19 mouse cellular contexts compared by ENCODE assay signal in the genomic region with DNA sequence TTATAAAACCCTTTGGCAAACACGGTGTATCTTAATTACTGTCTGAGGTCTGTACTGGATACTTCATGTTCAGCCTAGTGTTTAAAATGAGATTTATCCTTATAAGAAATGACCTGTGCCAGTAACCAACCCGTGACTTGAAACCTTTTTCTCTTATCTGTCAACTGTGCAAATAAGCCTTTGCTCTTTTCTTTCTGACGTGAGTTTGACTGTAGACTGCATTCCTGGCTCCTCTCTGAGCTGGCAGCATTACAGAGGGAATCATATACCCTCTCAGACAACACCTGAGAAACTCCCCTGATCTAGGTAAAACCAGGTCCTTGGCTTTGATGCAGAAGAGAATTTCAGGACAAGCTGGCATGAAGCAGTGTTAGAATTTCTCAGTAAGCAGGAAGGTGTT.
"Had no signal": no experiment of that assay in that cellular context is flagged by ENCODE, and none has a peak within 500 bp of the region (broad histone marks: within the 10 kb centered on the region; RNA-seq: fewer than 3 reads in every experiment).

No protein-coding gene starts in this region.

- H3K27ac ChIP-seq: midbrain, embryonic 10.5 days; midbrain, embryonic 12.5 days; neural tube, embryonic 13.5 days; neural tube, embryonic 15.5 days had no signal

- H3K4me2 ChIP-seq: lung, embryonic 14.5 days; midbrain, embryonic 12.5 days; neural tube, embryonic 13.5 days; neural tube, embryonic 15.5 days had no signal

- H3K9me3 ChIP-seq: midbrain, embryonic 10.5 days; midbrain, embryonic 12.5 days; neural tube, embryonic 13.5 days; neural tube, embryonic 15.5 days had no signal

- ATAC-seq: midbrain, embryonic 16.5 days had no signal

- H3K4me1 ChIP-seq: midbrain, embryonic 10.5 days; midbrain, embryonic 12.5 days had no signal

- H3K4me3 ChIP-seq: midbrain, embryonic 10.5 days; midbrain, embryonic 12.5 days; myocyte; neural tube, embryonic 13.5 days; neural tube, embryonic 15.5 days had no signal

- H3K9ac ChIP-seq: lung, embryonic 14.5 days; midbrain, embryonic 12.5 days; neural tube, embryonic 13.5 days; neural tube, embryonic 15.5 days had no signal

- DNase-seq: lung, adult 18-20 months; lung, embryonic 14.5 days; lung, postnatal 10 days; lung, postnatal 4 days; midbrain, embryonic 14.5 days; retina, postnatal 1 day; right cerebral cortex, adult 18-20 months; right cerebral cortex, postnatal 25 days; right cerebral cortex, postnatal 4 days; spleen, adult 18-20 months; thymus, adult 18-20 months; thymus, postnatal 14 days; thymus, postnatal 36 days had no signal

- H3K27me3 ChIP-seq: midbrain, embryonic 12.5 days; neural tube, embryonic 13.5 days; neural tube, embryonic 15.5 days had no signal
